Mouse (Mus musculus) v-Abl transformed pro-B cells (cell line): ENCODE data around the gene Ceacam19.
"Not testable (repeated sequence)": the region's sequence is repeated elsewhere in the genome, so short reads cannot be mapped to it uniquely, and the experiment has no call there.

Source experiments
- in situ Hi-C, 2 experiments: fragments of 400-800 bp; cut with MboI; formaldehyde crosslinking; loops; one replicate each; pipeline ENCODE4 v1.15.1; 2025; ENCODE audit not compliant: unreplicated experiment in 2 of 2

The Ceacam19 gene

DNA sequence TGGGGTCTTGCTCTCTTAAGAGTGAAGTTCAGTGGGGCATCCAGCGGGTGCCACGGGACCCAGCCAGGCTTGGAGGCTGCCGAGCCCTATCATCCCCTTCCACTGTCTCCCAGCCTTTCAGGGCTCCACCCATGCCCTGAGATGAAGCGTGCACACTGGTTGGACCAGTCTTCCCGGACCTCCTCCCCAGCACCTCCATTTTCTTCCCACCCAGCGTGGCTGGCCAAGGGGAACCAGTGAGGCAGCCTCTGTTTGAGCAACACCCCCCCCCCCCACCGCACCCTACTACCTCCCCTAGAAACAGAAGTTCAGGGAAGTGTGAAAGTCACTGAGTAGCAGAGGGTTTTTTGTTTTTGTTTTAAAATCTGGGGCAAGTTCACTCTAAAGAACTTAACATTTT lies at the start of gene Ceacam19:
Ceacam19 (minus strand) TSS at position 117 of the 400 bp plus-strand sequence.
- in situ Hi-C loops = no loop called here

DNA sequence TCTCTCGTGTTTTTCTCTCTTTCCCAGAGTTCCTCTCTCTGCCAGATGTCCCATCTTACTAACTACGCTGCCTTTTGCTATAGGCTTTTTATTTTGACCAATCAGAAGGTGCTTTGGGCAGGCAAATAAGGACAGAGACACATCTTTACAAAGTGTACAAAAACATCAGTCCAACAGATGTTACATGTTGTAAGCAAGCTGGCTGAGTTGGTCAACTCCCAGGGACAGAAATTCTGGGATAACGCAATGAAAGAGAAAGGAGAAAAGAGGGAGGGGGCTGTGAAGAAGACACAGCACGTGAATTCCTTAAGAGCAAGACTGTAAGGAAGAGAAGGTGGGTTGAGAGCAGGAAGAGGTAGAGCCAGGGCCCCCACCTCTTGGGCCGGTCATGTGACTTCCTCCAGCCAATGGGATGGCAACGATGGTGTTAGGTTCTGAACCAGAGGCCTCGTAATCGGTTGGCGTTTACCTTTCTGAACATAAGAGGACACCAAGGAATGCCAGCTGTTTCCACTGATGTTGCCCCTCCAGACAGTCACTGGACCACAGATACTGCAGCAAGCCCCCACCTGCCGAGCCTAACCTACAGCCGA lies 49.6 kb upstream of the Ceacam19 start:
- in situ Hi-C loops = no loop called here

DNA sequence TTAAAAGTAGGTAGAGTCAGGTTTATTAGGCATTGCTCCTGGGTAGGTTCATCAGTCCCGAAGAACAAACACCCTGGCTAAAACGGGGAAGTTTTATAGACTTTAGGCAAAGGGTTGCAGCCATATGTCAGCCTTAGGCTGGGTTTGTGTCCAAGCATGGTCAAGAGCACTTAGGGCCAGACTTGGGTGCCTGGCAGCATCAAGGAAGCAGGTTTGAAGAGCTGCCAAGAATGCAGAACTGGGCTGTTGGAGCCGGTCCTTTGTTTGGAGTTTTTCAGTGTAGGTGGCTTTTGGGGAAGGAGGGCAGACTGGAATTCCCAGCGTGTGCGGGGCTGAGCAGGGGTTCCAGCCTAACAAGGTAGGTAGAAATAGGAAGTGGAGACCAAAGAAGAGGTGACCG lies 48.2 kb upstream of the Ceacam19 start:
- in situ Hi-C loops = no loop called here

DNA sequence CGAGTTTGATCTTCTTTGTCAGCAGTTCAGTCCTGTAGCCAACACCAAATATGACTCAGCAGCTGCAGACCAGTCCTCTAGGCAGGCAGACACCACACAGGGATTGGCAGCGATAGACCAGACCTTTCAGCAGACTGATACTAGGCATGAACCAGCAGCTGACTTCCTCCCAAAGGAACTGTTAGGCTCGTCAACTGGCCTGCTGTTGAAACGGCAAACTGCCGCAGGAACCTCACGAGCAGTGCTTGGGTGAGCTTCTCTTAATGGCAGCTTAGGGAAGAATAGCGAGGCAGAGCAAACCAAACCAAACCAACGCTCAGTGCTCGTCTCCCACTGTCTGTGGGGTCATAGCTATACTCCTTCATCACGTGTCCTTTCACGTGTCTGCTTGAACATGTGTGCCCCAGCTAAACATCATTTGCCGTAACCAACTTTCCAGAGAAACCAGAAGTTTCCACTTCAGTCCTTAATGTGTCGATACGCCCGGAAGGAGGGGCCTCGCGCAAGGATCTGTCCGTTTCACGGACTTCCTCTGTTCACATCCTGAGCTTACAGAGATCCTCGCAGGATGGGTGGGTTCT lies 47.5 kb upstream of the Ceacam19 start:
- in situ Hi-C loops = no loop called here

DNA sequence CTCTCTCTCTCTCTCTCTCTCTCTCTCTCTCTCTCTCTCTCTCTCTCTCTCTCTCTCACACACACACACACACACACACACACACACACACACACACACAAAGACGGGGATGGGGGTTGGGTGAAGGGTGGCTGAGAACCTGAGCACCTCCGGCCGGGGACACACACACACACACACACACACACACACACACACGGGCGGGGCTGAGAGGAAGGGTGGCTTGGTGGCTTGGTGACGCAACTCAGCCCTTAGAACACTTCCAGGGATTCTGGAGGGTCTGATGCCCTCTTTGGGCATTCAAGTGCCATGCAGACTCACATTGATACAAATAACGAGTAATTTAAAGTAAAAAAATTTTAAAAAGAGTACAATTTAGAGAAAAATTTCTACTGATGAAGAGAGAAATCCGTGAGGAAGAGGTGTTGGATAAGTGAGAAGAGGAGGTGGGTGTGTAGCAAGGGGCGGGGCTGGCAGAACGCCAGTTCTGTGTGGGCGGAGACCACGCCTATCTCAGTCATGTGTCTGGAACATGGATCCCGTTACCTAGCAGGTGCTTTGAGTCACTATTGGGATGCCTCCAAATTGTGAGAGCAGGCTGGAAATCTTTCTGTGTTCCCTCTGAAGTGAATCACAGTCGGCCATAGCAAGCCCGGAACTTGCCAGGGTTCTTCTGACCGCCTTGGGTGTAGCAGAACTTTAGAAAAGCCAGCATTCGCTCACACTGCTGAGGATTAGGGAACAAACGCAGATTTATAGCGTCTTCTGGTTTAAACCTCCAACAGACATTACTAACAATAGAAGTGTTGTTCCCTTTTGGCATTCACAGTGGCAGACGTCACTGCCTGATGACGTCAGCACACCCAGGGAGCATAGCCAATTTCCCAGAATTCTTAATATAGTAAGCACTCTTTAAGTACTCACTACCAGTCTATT lies 45.4 kb upstream of the Ceacam19 start:
- in situ Hi-C loops = no loop called here

DNA sequence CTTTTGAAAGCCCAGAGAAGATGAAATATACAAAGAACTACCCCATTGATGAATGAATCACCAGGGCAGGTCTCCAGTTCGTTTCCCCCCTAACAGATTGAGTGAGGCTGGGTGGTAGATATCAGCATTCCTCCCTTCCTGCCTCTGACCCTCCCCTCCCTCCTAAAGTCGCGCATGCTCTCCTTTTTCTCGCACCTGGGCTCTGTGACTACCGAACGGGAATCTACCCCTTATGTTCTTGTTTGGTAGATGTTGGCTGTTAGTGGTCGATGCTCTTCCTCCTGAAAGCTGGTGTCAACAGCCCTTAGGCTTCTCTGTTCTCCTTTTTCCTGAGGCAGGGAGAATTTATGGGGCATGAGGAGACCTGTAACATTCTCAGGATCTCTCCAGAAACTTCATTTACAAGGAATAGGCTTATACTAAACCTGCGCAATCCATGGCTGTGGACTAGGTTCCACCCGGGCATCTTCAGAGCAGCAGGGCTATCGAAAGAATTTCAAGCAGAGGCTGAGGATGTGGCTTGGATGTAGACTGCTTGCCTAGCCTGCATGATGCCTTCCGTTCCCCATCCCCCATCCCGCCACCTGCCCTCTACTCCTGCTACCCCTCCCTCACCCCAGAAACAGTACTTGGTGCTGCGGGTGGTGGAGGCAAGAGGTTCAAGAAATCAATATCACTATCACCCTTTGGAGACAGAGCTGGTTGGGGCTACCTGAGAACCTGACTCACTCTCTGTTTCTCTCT lies 44.5 kb upstream of the Ceacam19 start:
- in situ Hi-C loops = no loop called here

DNA sequence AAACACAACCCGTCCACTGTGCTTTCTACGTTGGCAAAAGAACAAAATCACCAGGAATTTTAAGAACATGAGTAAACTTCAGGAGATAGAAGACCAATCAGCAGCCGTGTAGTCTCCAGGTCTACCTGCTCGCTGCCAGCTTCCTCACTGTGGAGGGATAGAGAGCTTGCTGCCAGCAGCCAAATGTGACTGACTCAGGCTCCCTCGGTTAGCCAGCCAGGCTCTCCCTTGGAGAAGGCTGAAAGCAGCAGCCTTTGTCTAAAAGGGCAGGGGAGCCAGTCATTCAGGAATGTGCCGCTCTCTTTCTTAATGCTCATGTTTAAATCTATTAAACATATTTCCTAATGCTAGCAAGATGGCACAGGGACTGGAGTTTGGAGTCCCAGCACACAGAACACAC lies 42.7 kb upstream of the Ceacam19 start:
- in situ Hi-C loops = not testable (repeated sequence)

DNA sequence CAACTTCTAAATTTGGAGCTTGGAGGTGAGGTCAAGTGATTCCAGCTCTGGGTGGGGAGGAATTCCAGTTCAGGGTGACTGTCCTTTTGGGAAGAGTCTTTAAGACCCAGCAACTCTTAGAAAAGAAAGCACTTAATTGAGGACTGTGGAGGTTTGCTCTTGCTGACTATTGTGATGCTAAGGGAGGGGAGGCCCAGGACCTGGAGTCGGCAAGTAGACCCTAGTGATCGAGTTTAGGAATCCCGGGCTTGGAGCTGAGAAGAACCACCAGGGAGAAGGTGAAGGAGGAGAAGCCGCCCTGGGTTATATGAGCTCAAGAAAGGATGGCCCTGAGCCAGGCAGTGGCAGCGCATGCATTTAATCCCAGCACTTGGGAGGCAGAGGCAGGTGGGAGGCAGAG lies 40.7 kb upstream of the Ceacam19 start:
- in situ Hi-C loops = no loop called here

DNA sequence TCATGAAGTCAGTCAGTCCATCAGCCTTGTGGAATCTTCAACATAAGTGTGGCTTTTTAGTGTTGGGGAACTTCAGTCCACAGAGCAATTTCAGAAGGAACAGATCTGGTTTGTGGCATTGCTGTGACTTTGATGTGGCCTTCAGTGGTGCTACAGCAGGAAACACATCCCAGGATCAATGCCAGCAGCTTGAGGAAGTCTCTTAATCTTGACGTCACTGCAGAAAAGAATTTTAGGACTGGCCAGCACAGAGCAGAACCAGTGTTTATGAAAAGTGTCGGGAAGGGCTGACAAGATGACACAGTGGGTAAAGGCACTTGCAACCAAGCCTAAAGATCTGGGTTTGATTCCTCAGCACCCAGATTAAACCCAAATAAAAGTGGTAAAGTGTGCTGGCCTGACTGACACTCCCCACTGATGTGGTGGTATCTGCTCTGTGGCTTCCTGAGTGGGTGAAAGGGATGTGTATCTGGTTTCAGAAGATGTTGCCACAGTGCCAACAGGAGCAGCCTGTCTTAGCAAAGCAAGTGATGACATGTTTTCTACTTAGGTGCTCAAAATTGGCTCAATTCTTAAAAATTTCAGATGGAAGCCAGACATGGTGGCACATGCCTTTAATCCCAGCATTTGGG lies 39.2 kb upstream of the Ceacam19 start:
- in situ Hi-C loops = no loop called here

DNA sequence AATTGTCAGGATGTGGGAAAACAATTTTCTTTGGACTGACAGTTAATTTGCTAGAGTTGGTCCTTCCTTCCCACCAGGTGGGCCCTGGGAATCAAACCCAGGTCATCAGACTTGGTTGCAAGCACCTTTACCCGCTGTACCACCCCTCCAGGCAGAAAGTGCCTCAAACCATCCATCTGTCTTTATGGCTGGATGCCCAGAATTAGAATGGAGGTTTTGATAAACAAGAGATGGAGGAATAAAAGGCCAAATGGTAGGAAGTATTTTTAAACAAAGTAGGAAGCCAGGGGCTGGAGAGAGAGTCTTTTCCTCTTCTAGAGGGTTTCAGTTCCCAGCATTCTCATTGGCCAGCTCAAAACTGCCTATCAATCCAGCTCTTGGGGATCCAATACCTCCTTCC lies 37.6 kb upstream of the Ceacam19 start:
- in situ Hi-C loops = no loop called here

DNA sequence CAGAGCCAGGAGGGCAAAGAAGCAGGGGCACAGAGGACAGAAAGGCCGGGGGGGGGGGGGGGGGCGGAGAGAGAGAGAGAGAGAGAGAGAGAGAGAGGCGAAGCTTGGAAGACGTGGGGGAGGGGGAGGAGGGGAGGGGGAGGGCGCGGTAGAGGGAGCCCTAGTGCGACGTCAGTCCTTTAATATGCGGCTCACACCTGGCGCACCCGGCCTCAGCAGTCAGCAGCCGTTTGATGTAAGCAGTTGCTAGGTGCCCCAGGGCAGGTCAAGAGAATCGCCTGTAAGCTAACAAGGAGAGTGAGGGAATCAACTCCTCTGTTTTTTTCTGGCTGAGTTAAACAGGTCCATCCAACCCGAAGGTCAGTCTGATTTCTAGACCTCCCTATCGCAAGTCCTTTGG lies 36.0 kb upstream of the Ceacam19 start:
- in situ Hi-C loops = no loop called here

DNA sequence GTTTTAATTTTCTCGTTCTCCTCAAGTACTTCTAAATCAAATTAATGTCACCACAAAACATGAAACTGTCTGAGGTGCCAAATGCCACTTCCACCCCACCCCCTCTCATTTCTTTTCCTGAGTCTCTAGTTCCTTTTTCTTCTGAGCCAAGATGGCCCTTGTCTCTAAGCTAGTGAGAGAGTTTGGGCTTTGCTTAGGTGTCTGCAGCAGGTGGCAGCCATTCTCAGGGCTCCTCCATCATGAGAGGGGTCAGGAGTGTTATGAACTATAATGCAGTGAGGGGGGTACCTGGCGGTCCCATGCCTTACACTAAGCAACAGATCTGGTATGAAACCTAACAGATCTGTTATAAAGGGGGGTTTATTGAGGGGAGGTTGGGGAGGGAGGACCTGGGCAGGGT lies 35.6 kb upstream of the Ceacam19 start:
- in situ Hi-C loops = no loop called here

DNA sequence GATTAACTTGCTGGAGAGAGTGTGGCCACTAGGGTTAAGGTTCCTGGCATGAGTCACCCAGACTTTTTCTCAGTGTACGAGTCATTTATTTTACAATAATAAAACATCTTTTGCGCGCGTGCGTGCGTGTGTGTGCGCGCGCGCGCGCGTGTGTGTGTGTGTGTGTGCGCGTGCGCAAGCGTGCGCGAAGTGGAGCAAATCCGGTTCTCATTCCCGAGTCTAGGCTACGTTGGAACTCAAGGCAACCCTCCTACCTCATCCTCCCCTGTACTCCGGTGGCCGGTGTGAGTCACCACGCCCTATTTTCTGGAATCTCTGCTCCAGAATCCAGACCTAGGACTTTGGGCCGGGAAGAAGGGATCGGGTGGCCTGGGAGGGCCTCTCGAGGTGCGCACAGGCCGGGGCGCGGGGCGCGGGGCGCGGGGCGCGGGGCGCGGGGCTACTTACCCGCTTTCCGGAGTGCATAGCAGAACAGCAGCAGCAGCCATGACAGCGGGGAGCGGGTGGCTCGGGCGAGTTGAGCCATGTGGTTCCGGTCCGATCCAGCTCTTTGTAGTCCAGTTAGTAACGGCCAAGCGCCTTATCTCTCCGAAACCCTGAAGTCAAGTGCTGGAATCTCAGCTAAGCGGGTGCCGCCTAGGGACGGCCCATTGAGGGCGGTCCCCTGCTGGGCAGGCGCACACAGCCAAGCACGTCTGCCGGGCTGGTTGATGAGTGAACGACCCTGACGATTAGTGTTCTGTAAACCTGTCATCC lies 32.9 kb upstream of the Ceacam19 start, which contains the start of gene Pvr:
Pvr (minus strand) TSS at position 655 of the 756 bp plus-strand sequence.
- in situ Hi-C loops = no loop called here

DNA sequence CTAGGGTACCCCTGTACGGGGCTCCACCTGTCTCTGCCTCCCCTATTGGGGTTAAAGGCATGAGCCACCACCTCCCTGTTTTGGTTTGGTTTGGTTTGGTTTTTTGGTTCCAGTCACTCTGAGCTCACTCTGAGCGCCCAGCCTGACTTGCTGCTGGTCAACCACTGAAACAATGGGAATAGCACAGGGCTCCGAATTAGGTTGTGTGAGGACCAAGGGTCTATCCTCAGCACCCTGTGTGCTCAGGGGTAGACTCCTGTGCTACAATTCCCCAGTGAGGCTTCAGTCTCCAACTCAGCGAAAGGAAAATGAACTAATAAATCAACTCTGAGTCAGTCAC lies 32.4 kb upstream of the Ceacam19 start:
- in situ Hi-C loops = no loop called here

DNA sequence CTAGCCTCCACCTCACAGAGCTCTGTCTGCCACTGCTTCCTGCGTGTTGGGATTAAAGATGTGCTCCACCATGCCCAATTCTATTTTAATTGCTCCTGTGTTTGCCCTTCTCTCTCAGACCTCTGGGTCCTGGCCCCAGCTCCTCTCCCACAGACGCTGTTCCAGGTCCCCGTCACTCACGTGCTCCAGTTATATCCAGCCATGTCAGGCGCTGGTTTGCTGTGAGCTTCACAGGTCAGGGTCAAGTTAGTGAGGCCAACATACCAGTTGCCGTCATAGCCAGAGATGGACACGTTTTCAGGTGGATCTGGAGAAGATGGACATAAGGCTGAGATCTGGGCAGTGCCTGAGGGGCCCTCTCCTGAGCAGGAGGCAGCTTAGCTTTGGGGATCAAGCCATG lies 26.8 kb upstream of the Ceacam19 start:
- in situ Hi-C loops = loop anchor here (5.0 kb wide), 1 partner anchor 43 kb away; no protein-coding TSS in a partner anchor

DNA sequence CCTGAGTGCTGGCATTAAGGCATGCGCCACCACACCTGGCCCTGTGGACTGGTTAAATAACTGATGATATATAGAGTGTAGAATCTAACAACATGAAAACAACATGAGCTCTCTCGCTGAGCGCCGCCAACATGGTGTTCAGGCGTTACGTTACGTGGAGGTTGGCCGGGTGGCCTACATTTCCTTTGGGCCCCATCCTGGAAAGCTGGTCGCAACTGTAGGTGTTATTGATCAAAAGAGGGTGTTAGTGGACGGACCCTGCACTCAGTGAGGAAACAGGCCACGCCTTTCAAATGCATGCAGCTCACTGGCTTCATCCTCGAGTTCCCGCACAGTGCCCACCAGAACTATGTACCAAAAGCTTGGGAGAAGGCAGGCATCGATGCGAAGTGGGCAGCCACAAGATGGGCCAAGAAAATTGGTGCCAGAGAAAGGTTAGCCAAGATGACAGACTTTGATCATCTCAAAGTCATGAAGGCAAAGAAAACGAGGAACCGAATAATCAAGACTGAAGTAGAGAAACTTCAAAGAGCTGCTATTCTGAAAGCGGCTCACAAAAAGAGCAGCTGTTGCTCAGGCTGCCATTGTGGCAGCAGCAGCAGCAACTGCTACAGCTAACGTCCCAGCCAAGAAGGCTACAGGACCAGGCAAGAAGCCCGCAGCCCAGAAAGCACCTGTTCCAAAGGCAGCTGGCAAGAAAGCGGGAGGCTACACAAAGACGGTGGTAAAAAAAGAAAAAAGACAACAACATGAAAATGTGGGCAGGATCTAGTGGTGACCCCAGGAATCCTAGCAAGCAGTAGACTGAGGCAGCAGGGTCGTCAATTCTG lies 24.1 kb upstream of the Ceacam19 start:
- in situ Hi-C loops = loop anchor here (5.0 kb wide), 1 partner anchor 45 kb away; no protein-coding TSS in a partner anchor

DNA sequence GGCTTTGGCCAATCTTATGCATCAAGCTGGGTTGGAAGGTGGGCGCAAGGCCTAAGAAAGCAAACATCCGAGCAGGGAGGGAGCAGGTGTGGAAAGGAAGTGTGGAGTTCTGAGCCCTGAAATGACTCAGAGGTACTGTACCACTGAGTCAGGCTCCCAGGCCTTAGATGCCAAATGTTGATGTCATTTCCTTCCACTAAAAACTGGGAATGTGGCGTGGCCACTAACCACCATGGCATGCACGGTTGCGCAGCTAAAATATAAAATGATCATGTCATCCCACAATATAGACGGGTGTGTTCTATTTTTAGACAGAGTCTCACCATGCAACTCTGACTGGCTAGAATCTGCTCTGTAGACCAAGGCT lies 23.5 kb upstream of the Ceacam19 start:
- in situ Hi-C loops = loop anchor here (5.0 kb wide), 1 partner anchor 46 kb away; no protein-coding TSS in a partner anchor

DNA sequence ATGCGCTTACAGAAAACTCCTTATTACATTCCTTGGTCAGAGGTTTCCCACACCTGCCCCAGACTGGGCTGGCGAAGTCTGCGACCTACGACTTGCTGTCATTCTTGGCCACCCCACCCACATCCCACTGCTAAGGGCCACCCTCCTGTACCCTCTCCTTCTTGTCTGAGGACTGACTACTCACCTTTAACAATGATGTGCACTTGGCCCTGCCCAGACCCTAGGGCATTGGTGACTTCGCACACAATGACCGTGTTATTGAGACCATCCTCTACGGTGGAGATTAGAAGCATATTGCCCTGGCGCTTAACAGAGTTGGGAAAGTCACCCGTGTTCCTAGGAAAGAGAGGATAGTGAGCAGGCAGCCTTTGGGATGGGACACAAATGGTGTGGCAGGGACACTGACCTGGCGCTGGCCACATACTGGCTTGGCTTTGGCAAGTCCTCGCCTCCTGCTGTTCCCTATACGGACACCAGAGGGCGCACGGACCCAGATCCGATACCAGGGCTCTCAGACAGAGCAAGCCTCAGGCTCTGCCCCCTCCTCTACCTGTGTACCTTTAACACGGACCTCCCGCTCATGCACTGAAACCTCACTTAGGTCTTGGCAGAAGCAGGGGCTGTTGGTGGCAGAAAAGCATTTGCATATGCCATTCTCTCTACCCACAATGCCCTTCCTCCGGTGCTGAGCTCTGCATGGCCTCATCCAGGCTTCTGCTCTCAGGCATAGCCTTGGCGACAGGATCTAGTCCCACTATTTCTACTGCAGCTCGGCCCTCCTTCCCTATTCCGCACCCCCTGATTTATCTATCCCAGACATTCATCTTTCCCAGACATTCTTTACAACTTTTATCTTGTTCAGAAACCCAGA lies 22.9 kb upstream of the Ceacam19 start:
- in situ Hi-C loops = loop anchor here (5.0 kb wide), 1 partner anchor 47 kb away; no protein-coding TSS in a partner anchor
